In the genomic region with DNA sequence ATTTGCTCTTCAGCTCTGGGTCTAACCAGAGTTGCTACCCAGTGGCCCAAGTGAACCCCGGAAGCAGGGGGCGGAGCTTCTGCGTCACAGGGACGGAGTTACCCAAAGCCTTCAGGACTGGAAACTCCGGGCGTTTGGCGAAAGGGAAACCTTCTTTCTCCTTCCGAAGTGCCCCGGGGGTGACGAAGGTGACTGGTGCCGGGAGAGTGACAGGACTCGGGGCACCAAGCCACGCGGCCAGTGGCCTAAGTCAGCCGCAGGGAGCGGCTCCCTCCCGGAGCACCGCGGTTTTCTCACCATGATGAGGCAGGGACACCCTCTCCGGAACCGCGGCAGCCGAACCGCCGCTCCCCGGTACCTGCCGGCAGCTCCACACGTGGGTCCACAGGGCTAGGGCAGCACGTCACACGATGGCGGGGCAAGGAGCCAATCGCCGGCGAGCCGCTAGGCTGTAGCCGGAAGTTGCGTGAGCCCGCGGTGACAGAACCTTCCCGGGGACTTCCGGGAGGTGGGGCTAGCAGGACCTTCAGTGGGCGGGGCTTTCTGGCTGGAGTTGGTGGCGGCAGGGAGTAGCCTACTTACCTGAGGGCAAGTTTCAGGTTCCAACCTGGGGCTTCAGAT, we compare ENCODE assay signal across 8 mouse cellular contexts. TPM values are rescaled to one million over a fixed set of nuclear protein-coding genes. Genes with fewer than 3 reads are reported as not detected.
A peak's percentile ranks its signal among the peaks of the same experiment; 100 is the strongest.
DNase-seq lines count a peak whose midpoint lies in the region; ATAC-seq and TF ChIP-seq lines count a peak whose summit lies in the region.

A gene (minus strand): TSS at position 438 of the 621 bp plus-strand sequence.

- H3K36me3 ChIP-seq in CH12.LX (replicated peaks in 1 of 2; ENCODE audit: control insufficient read depth in 1 of 2, insufficient read depth in 1 of 2, low read length in 1 of 2), result peaks cover 23 to 28% of the 10 kb centered on the region in 2 experiments
- no peaks in the 10 kb centered on the region; the same call in 1 of the 2 replicates for H3K36me3 ChIP-seq in forebrain, embryonic 11.5 days (ENCODE audit: control insufficient read depth, insufficient read depth, low read length)
- H3K36me3 ChIP-seq in heart, embryonic 16.5 days (ENCODE audit: control insufficient read depth, insufficient read depth), result peaks cover 17% of the 10 kb centered on the region
- peaks cover 20% of the 10 kb centered on the region for H3K36me3 ChIP-seq in liver, embryonic 15.5 days (replicated peaks)
- H3K36me3 ChIP-seq in neural tube, embryonic 12.5 days, result peaks cover 22% of the 10 kb centered on the region

- H3K9me3 ChIP-seq in CH12.LX (replicated peaks; ENCODE audit: low read length), result no peaks in the 10 kb centered on the region
- H3K9me3 ChIP-seq in forebrain, embryonic 11.5 days (ENCODE audit: control insufficient read depth, low read length), result no peaks in the 10 kb centered on the region
- H3K9me3 ChIP-seq in heart, embryonic 16.5 days (replicated peaks; ENCODE audit: control insufficient read depth, low read length), result no peaks in the 10 kb centered on the region
- H3K9me3 ChIP-seq in liver, embryonic 15.5 days (replicated peaks), result no peaks in the 10 kb centered on the region
- H3K9me3 ChIP-seq in neural tube, embryonic 12.5 days, result no peaks in the 10 kb centered on the region

- H3K9ac ChIP-seq in CH12.LX (ENCODE audit: insufficient read depth, low read depth), result peak within 1 kb of the TSS; percentile 94
- peak within 1 kb of the TSS; percentile 63 for H3K9ac ChIP-seq in forebrain, embryonic 11.5 days (ENCODE audit: low read length)
- H3K9ac ChIP-seq in heart, embryonic 16.5 days (ENCODE audit: low read length), result peak within 1 kb of the TSS; percentile 92
- H3K9ac ChIP-seq in liver, embryonic 15.5 days, result peak within 1 kb of the TSS; percentile 66
- H3K9ac ChIP-seq in neural tube, embryonic 12.5 days, result peak within 1 kb of the TSS; percentile 65

- in situ Hi-C loops in CH12.LX (cut with MboI; ENCODE audit: low pct_ligation_motif_present, low pct_unique_long_range_greater_than_20kb, low sequenced_read_pairs), result no loop called here

- peak within 1 kb of the TSS; percentile 89 for H3K4me2 ChIP-seq in CH12.LX (ENCODE audit: insufficient read depth, low read depth, poor library complexity, severe bottlenecking)
- peak within 1 kb of the TSS; percentile 71 for H3K4me2 ChIP-seq in forebrain, embryonic 11.5 days (ENCODE audit: low read depth, low read length, severe bottlenecking)
- H3K4me2 ChIP-seq in heart, embryonic 16.5 days (ENCODE audit: low read depth, low read length), result peak within 1 kb of the TSS; percentile 73
- peak within 1 kb of the TSS; percentile 81 for H3K4me2 ChIP-seq in liver, embryonic 15.5 days
- H3K4me2 ChIP-seq in neural tube, embryonic 12.5 days (replicated peaks), result peak within 1 kb of the TSS; percentile 57

- DNase-seq in CH12.LX (ENCODE audit: extremely low read depth), result peak; percentile 95
- DNase-seq in c-Kit-positive CD71-positive TER-119-negative erythroid progenitor cells, embryonic 14.5 days (ENCODE audit: low read depth), result peak; percentile 89
- DNase-seq in forebrain, embryonic 11.5 days (ENCODE audit: low spot score), result peak; percentile 96
- peak; percentile 98 to 99 for DNase-seq in kidney, postnatal 36 days
- peak; percentile 90 for DNase-seq in telencephalon, adult 2 months (ENCODE audit: low read depth, low spot score)

- peak; percentile 99 for ATAC-seq in forebrain, embryonic 11.5 days (replicated peaks; ENCODE audit: low FRiP score)
- ATAC-seq in heart, embryonic 16.5 days (replicated peaks; ENCODE audit: extremely low read depth, insufficient read depth, low FRiP score), result peak; percentile 99
- ATAC-seq in liver, embryonic 15.5 days (ENCODE audit: insufficient read depth), result peak; percentile 100
- ATAC-seq in neural tube, embryonic 12.5 days (ENCODE audit: low FRiP score, low read depth), result peak; percentile 100

- peak; percentile 78 for TF ChIP-seq POLR2A in CH12.LX (IDR thresholded peaks at IDR 0.05; ENCODE audit: low read depth, low read length)

- H3K79me2 ChIP-seq in CH12.LX (replicated peaks; ENCODE audit: control insufficient read depth, extremely low read depth, insufficient read depth, poor library complexity, severe bottlenecking), result peaks cover 9% of the 10 kb centered on the region

- TF ChIP-seq EP300 in CH12.LX (IDR thresholded peaks at IDR 0.05; ENCODE audit: low read length), result no peak

- no peak for TF ChIP-seq CTCF in CH12.LX (conservative IDR thresholded peaks at IDR 0.05 in 1 of 2, IDR thresholded peaks at IDR 0.05 in 1 of 2; ENCODE audit: low read depth in 2 of 2, low read length in 2 of 2)

- H3K4me1 ChIP-seq in CH12.LX (ENCODE audit: control insufficient read depth in 1 of 2, insufficient read depth in 2 of 2), result peaks cover 3 to 18% of the 10 kb centered on the region in 2 experiments; a peak in 2 of 4 replicates
- peaks cover 9% of the 10 kb centered on the region; the same call in 1 of the 2 replicates for H3K4me1 ChIP-seq in forebrain, embryonic 11.5 days (replicated peaks; ENCODE audit: control insufficient read depth, insufficient read depth, low read length)
- H3K4me1 ChIP-seq in heart, embryonic 16.5 days (ENCODE audit: control insufficient read depth, insufficient read depth, low read length), result peaks cover 6% of the 10 kb centered on the region
- peaks cover 11% of the 10 kb centered on the region for H3K4me1 ChIP-seq in liver, embryonic 15.5 days (replicated peaks)
- H3K4me1 ChIP-seq in neural tube, embryonic 12.5 days, result peaks cover 5% of the 10 kb centered on the region; the same call in 1 of the 2 replicates

- dilution Hi-C loops in CH12.LX (cut with MboI; ENCODE audit: extremely low pct_ligation_motif_present, extremely low pct_unique_long_range_greater_than_20kb, low sequenced_read_pairs), result no loop called here

- WGBS in forebrain, embryonic 11.5 days, result under 1% methylated on average over 43 of the region's 43 CpGs
- WGBS in heart, embryonic 16.5 days, result under 1% methylated on average over 43 of the region's 43 CpGs
- under 1% methylated on average over 43 of the region's 43 CpGs for WGBS in liver, embryonic 15.5 days (ENCODE audit: insufficient replicate concordance)
- WGBS in neural tube, embryonic 12.5 days, result under 1% methylated on average over 43 of the region's 43 CpGs

- no peaks in the 10 kb centered on the region for H3K27me3 ChIP-seq in CH12.LX (replicated peaks)
- no peaks in the 10 kb centered on the region for H3K27me3 ChIP-seq in forebrain, embryonic 11.5 days (ENCODE audit: control insufficient read depth, insufficient read depth, low read length)
- H3K27me3 ChIP-seq in heart, embryonic 16.5 days (ENCODE audit: control insufficient read depth, insufficient read depth, low read length), result no peaks in the 10 kb centered on the region
- no peaks in the 10 kb centered on the region for H3K27me3 ChIP-seq in liver, embryonic 15.5 days
- H3K27me3 ChIP-seq in neural tube, embryonic 12.5 days (replicated peaks), result no peaks in the 10 kb centered on the region

- peak within 1 kb of the TSS; percentile 85 for H3K27ac ChIP-seq in CH12.LX (ENCODE audit: insufficient read depth, low read depth)
- H3K27ac ChIP-seq in forebrain, embryonic 11.5 days (ENCODE audit: low read depth, low read length), result no peak within 1 kb of the TSS
- H3K27ac ChIP-seq in heart, embryonic 16.5 days (ENCODE audit: low read length), result peak within 1 kb of the TSS; percentile 88
- peak within 1 kb of the TSS; percentile 86 for H3K27ac ChIP-seq in liver, embryonic 15.5 days (replicated peaks)
- no peak within 1 kb of the TSS for H3K27ac ChIP-seq in neural tube, embryonic 12.5 days

- H3K4me3 ChIP-seq in CH12.LX (replicated peaks in 1 of 3; ENCODE audit: low read depth in 2 of 3, low read length in 2 of 3, poor library complexity in 1 of 3), result peak within 1 kb of the TSS; percentile 81 to 99 (median 94)
- H3K4me3 ChIP-seq in forebrain, embryonic 11.5 days (ENCODE audit: low read depth, low read length), result peak within 1 kb of the TSS; percentile 71
- peak within 1 kb of the TSS; percentile 100 for H3K4me3 ChIP-seq in heart, embryonic 16.5 days (ENCODE audit: low read length)
- H3K4me3 ChIP-seq in liver, embryonic 15.5 days (replicated peaks), result peak within 1 kb of the TSS; percentile 84
- H3K4me3 ChIP-seq in neural tube, embryonic 12.5 days, result peak within 1 kb of the TSS; percentile 85

- no peak for TF ChIP-seq RAD21 in CH12.LX (IDR thresholded peaks at IDR 0.05; ENCODE audit: low read depth, low read length)

TF ChIP-seq in CH12.LX, 34 proteins besides CTCF, POLR2A, EP300 and RAD21 (continues in another document):
- TF ChIP-seq SMC3 (IDR thresholded peaks at IDR 0.05; ENCODE audit: low read depth, low read length), result no peak
- no peak for TF ChIP-seq ZKSCAN1 (IDR thresholded peaks at IDR 0.05; ENCODE audit: borderline replicate concordance, low read depth, low read length)
- no peak for TF ChIP-seq MAFK (IDR thresholded peaks at IDR 0.05; ENCODE audit: insufficient replicate concordance, low read length)
- peak; percentile 99 for TF ChIP-seq MXI1 (IDR thresholded peaks at IDR 0.05; ENCODE audit: low read depth, low read length)
- peak; percentile 29 for TF ChIP-seq USF1 (IDR thresholded peaks at IDR 0.05; ENCODE audit: low read depth, low read length)
- TF ChIP-seq IRF4 (IDR thresholded peaks at IDR 0.05; ENCODE audit: low read depth, low read length), result peak; percentile 5; the same call in 1 of the 2 replicates
- TF ChIP-seq POLR2AphosphoS2 (IDR thresholded peaks at IDR 0.05; ENCODE audit: low read depth, low read length), result no peak
- 0 out of 2 replicates have a peak, but pooled peaks have one; percentile 44 for TF ChIP-seq TBP (conservative IDR thresholded peaks at IDR 0.05; ENCODE audit: low read depth, low read length)
- TF ChIP-seq ZMIZ1 (IDR thresholded peaks at IDR 0.05; ENCODE audit: low read depth, low read length), result no peak
- TF ChIP-seq BHLHE40 (IDR thresholded peaks at IDR 0.05; ENCODE audit: low read depth, low read length), result peak; percentile 44; the same call in 1 of the 2 replicates
- peak; percentile 82 for TF ChIP-seq HCFC1 (IDR thresholded peaks at IDR 0.05; ENCODE audit: low read depth, low read length)
- TF ChIP-seq E2F4 (IDR thresholded peaks at IDR 0.05; ENCODE audit: insufficient replicate concordance, low read depth, low read length), result no peak
- peak; percentile 94 for TF ChIP-seq MYC (IDR thresholded peaks at IDR 0.05; ENCODE audit: low read depth, low read length)
- no peak for TF ChIP-seq CHD2 (IDR thresholded peaks at IDR 0.05; ENCODE audit: low read length)
- TF ChIP-seq TCF12 (IDR thresholded peaks at IDR 0.05; ENCODE audit: low read depth, low read length), result 0 out of 2 replicates have a peak, but pooled peaks have one; percentile 42

RNA-seq across cellular contexts. Expression of the gene that starts here (rescaled TPM):
- total RNA-seq in CH12.LX (2012; rRNA removed) (32.1 and 37.3 TPM in 2 replicates), CH12.LX (2014; rRNA removed) (60.1 and 66.0 TPM in 2 replicates)
- 92.8 and 93.4 TPM in 2 replicates for polyA plus RNA-seq in CH12.LX (2012; ENCODE audit: insufficient read length, low read depth)
- polyA plus RNA-seq in forebrain, embryonic 11.5 days (2014; fragmentation: Nextera tagmentation; extraction: Ambion mirVana), result 70.3 and 74.0 TPM in 2 replicates
- polyA plus RNA-seq in heart, embryonic 16.5 days (2015; fragmentation: Nextera tagmentation; extraction: Ambion mirVana), result 42.4 and 47.1 TPM in 2 replicates
- polyA plus RNA-seq in liver, embryonic 15.5 days (2015; fragmentation: Nextera tagmentation; extraction: Ambion mirVana), result 23.0 and 27.1 TPM in 2 replicates
- 51.3 and 54.1 TPM in 2 replicates for polyA plus RNA-seq in neural tube, embryonic 12.5 days (2016; fragmentation: Nextera tagmentation; extraction: Ambion mirVana)

Comparison
In these comparisons a context has a peak if more than half of its experiments do, and no peak if none do; other contexts are left out.
1. H3K27ac ChIP-seq: peak in CH12.LX (single experiment), heart, embryonic 16.5 days (single experiment) and liver, embryonic 15.5 days (single experiment); none in forebrain, embryonic 11.5 days (single experiment) and neural tube, embryonic 12.5 days (single experiment).
2. Peak in every context shown above with its lines, with median percentiles within 50 percentile points of each other: DNase-seq, H3K4me2 ChIP-seq, H3K4me3 ChIP-seq, H3K9ac ChIP-seq and ATAC-seq.